Mouse (Mus musculus) ES-E14 (cell line): Measurements from ENCODE around the gene Szrd1.

Source experiments
- CHD2 ChIP-seq: IDR thresholded peaks from 2 replicates; pipeline ENCODE4 v1.6.1; 2014; ENCODE audit warnings: mild to moderate bottlenecking, low read depth, low read length, inconsistent platforms
- HCFC1 ChIP-seq: IDR thresholded peaks from 2 replicates; pipeline ENCODE4 v1.6.1; 2012; ENCODE audit warnings: low read length, inconsistent platforms, borderline replicate concordance; ENCODE audit not compliant: insufficient read depth
- ZNF384 ChIP-seq: IDR thresholded peaks from 2 replicates; pipeline ENCODE4 v1.6.1; 2012; ENCODE audit warnings: low read depth, low read length, inconsistent platforms

DNA sequence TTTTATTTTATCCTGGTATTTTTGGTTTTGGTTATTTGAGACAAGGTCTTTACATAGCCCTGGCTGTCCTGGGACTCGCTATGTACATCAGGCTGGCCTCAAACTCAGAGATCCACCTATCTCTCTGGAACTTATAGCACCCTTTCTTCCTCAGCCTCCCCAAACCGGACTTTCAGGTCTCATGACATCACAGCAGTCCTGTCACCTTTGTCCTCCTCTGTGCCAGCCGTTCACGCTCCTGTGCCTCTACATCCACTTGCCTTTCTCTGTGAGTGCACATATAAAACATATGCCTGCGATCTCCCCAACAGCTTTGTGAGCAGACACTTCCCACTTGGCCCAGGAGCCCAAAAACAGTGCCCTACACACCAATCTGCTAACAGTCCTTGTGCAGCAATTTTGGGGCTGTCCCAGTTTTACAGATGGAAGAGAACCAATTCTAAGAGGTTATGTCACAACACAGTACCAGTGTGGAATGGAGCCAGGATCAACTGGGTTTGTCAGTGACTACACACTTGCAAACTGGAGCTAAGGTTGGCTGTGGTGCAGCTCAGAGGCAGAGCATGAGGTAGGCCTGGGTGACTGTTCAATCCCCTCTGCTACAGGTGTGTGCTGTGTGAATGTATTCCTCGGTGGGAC, 8.8 kb downstream of the Szrd1 start:
- TF ChIP-seq HCFC1 (no peak), CHD2 (no peak), ZNF384 (no peak)
